Mouse (Mus musculus): ENCODE measurements around the gene Rere. TPM values are rescaled to one million over a fixed set of nuclear protein-coding genes. Genes with fewer than 3 reads are reported as not detected.
A peak's percentile ranks its signal among the peaks of the same experiment; 100 is the strongest.
"Not testable (repeated sequence)": the region's sequence is repeated elsewhere in the genome, so short reads cannot be mapped to it uniquely, and the experiment has no call there.

Rere gene
- total and polyA plus RNA-seq, 2 experiments from 2014 or later, result 25.9 to 32.9 TPM

DNA sequence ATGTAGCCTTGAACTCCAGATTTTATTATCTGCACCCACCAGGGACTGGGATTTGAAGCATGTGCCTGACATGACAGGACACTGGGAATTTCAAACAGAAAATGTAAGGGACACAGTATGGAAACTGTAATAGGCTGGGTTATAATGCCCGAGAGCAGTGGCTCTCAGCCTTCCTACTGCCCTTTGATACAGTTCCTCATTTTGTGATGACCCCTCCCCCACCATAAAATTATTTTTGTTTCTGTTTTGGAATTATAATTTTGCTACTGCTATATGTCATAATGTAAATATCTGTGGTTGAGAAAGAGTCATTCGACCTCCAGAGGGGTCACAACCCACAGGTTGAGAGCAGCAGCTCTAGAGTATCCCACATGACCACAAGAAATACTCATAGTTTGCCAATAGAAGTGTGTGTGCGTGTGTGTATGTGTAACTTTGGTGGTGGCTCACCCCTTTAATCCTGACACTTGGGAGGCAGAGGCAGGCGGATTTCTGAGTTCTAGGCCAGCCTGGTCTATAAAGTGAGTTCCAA is 312.9 kb downstream of the Rere start:
- no peak for TF ChIP-seq CTCF (IDR thresholded peaks at IDR 0.05; ENCODE audit: low read depth)
- Histone ChIP-seq H3K4me3 (ENCODE audit: low read length) (no peak overlapping the region), H3K36me3 (ENCODE audit: insufficient read depth, low read length) (no peaks in the 10 kb centered on the region), H3K4me2 (ENCODE audit: low read depth, low read length) (no peak overlapping the region), H3K9ac (replicated peaks; ENCODE audit: low read length) (no peak overlapping the region), H3K27ac (no peak overlapping the region), H3K9me3 (ENCODE audit: low read length) (no peaks in the 10 kb centered on the region), H3K27me3 (ENCODE audit: insufficient read depth, low read length) (no peaks in the 10 kb centered on the region), H3K4me1 (ENCODE audit: insufficient read depth, low read length) (peaks cover 16% of the 10 kb centered on the region)
- WGBS, result 94% methylated on average over 4 of the region's 4 CpGs
- ATAC-seq (no peak), DNase-seq (ENCODE audit: low spot score) (no peak)

DNA sequence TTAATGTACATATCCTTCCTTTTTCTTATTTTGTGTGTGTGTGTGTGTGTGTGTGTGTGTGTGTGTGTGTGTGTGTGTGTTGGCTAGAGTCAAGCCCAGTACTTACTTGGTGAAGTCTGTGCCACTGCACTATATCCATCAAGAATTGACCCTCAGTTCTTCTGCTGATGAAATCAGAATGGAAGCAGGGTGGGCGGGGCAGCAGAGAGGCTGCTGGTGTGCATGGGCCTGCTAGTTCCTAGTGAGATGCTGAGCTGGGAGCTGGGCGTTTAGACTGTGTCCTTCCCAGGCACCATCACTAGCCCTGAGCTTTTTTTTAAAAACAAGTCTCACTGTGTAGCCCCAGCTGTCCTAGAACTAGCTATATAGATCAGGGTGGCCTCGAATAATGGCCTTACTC is 313.6 kb downstream of the Rere start:
- Histone ChIP-seq H3K9me3 (ENCODE audit: low read length) (no peaks in the 10 kb centered on the region), H3K27me3 (ENCODE audit: insufficient read depth, low read length) (no peaks in the 10 kb centered on the region), H3K36me3 (ENCODE audit: insufficient read depth, low read length) (no peaks in the 10 kb centered on the region), H3K4me2 (ENCODE audit: low read depth, low read length) (no peak overlapping the region), H3K27ac (no peak overlapping the region), H3K4me1 (ENCODE audit: insufficient read depth, low read length) (peaks cover 16% of the 10 kb centered on the region), H3K4me3 (ENCODE audit: low read length) (no peak overlapping the region), H3K9ac (replicated peaks; ENCODE audit: low read length) (no peak overlapping the region)
- TF ChIP-seq CTCF (IDR thresholded peaks at IDR 0.05; ENCODE audit: low read depth), result no peak
- DNase-seq (ENCODE audit: low spot score) (no peak), ATAC-seq (no peak)
- WGBS, result 80% methylated on average over 3 of the region's 3 CpGs

DNA sequence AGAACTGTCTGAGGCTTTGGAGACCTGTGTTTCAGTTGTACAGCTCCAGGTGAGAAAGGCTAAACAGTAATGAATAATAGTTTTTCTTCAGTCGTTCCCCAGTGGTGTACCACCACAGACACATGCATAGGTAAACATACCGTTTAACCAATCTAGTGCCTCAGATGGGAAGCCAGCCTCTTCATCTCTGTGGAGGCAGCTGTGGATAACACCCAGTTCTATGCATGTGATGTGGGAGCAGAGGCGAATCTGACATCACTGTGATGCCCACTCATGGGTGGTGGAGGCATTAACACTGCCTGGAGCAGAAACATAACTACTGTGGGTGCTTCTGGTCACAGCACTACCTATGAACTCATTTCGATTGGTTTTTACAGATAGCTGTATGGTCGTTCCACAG is 314.5 kb downstream of the Rere start:
- peaks cover 9% of the 10 kb centered on the region for H3K4me1 ChIP-seq (ENCODE audit: insufficient read depth, low read length)
- H3K27me3 ChIP-seq (ENCODE audit: insufficient read depth, low read length), result no peaks in the 10 kb centered on the region
- H3K36me3 ChIP-seq (ENCODE audit: insufficient read depth, low read length), result no peaks in the 10 kb centered on the region
- no peak for DNase-seq (ENCODE audit: low spot score)
- no peak overlapping the region for H3K9ac ChIP-seq (replicated peaks; ENCODE audit: low read length)
- no peak for ATAC-seq
- no peaks in the 10 kb centered on the region for H3K9me3 ChIP-seq (ENCODE audit: low read length)
- H3K27ac ChIP-seq, result no peak overlapping the region; the same call in 1 of the 2 replicates
- no peak for TF ChIP-seq CTCF (IDR thresholded peaks at IDR 0.05; ENCODE audit: low read depth)
- no peak overlapping the region for H3K4me2 ChIP-seq (ENCODE audit: low read depth, low read length)
- 83% methylated on average over 5 of the region's 5 CpGs for WGBS
- H3K4me3 ChIP-seq (ENCODE audit: low read length), result no peak overlapping the region

GRCm38 (mm10) chr4:150598686-150599085 is 317.2 kb downstream of the Rere start:
- Histone ChIP-seq H3K27ac (peak overlapping the region; percentile 62), H3K36me3 (ENCODE audit: insufficient read depth, low read length) (no peaks in the 10 kb centered on the region), H3K4me2 (ENCODE audit: low read depth, low read length) (no peak overlapping the region), H3K9ac (replicated peaks; ENCODE audit: low read length) (no peak overlapping the region), H3K4me1 (ENCODE audit: insufficient read depth, low read length) (peaks cover 6% of the 10 kb centered on the region), H3K9me3 (ENCODE audit: low read length) (no peaks in the 10 kb centered on the region), H3K4me3 (ENCODE audit: low read length) (no peak overlapping the region), H3K27me3 (ENCODE audit: insufficient read depth, low read length) (no peaks in the 10 kb centered on the region)
- WGBS, result 45% methylated on average over 1 of the region's 1 CpGs
- no peak for TF ChIP-seq CTCF (IDR thresholded peaks at IDR 0.05; ENCODE audit: low read depth)
- DNase-seq (ENCODE audit: low spot score) (peak; percentile 77), ATAC-seq (peak; percentile 80)

DNA sequence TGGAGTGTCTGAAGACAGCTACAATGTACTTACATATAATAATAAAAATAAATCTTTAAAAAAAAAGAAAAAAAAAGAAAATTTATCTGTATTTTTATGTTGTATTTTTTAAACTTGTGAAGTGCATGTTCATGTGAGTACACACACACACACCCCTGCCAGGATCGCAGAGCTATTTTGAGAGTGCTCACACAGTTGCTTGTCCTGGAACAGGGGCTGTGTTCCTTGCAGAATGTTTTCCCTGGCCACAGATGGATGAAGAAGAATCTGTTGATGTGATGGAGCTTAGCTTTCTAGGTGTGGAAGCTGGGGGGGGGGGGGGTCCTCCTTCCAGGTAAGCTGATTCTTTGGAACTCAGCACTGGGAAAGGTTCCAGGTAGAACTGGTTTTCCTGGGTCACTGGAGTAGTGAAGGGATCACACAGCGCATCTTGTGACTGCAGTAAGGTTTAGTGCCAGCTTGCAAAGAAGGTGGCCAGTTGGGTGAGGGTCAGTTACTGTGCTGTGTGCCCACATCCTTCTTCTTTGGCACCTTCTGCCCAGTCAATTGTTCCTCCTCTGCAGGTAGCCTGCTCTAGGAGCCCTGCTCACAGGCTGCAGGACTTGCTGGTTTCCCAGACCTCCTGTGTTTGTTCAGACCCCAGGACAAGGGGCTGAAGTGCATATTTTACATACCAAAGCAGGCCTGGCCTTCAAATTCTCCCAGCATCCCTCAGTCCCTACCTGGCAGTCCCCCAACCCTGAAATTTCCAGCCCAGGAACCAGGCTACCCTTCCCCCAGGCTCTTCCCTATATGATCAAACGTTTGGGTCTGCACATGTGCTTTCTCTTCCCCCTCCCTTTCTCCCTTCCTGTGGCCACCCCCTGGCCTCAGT is 317.9 kb downstream of the Rere start:
- no peak for ATAC-seq
- H3K4me2 ChIP-seq (ENCODE audit: low read depth, low read length), result no peak overlapping the region
- H3K4me1 ChIP-seq (ENCODE audit: insufficient read depth, low read length), result peaks cover 6% of the 10 kb centered on the region

GRCm38 (mm10) chr4:150600503-150600902 is 319.1 kb downstream of the Rere start:
- 83% methylated on average over 2 of the region's 2 CpGs for WGBS
- H3K9ac ChIP-seq (replicated peaks; ENCODE audit: low read length); H3K9me3 ChIP-seq (ENCODE audit: low read length); H3K27ac ChIP-seq; ATAC-seq; H3K4me1 ChIP-seq (ENCODE audit: insufficient read depth, low read length); DNase-seq (ENCODE audit: low spot score); H3K27me3 ChIP-seq (ENCODE audit: insufficient read depth, low read length); H3K4me2 ChIP-seq (ENCODE audit: low read depth, low read length); H3K36me3 ChIP-seq (ENCODE audit: insufficient read depth, low read length); H3K4me3 ChIP-seq (ENCODE audit: low read length): not testable (repeated sequence)

More for the DNA sequence above, 317.9 kb downstream of the Rere start:
- 60% methylated on average over 3 of the region's 3 CpGs for WGBS
- no peak for DNase-seq (ENCODE audit: low spot score)
- H3K27ac ChIP-seq, result peak overlapping the region; percentile 8; the same call in 1 of the 2 replicates
- no peak for TF ChIP-seq CTCF (IDR thresholded peaks at IDR 0.05; ENCODE audit: low read depth)
- H3K27me3 ChIP-seq (ENCODE audit: insufficient read depth, low read length), result no peaks in the 10 kb centered on the region
- H3K9me3 ChIP-seq (ENCODE audit: low read length), result no peaks in the 10 kb centered on the region
- no peak overlapping the region for H3K9ac ChIP-seq (replicated peaks; ENCODE audit: low read length)
- H3K36me3 ChIP-seq (ENCODE audit: insufficient read depth, low read length), result no peaks in the 10 kb centered on the region
- H3K4me3 ChIP-seq (ENCODE audit: low read length), result no peak overlapping the region

DNA sequence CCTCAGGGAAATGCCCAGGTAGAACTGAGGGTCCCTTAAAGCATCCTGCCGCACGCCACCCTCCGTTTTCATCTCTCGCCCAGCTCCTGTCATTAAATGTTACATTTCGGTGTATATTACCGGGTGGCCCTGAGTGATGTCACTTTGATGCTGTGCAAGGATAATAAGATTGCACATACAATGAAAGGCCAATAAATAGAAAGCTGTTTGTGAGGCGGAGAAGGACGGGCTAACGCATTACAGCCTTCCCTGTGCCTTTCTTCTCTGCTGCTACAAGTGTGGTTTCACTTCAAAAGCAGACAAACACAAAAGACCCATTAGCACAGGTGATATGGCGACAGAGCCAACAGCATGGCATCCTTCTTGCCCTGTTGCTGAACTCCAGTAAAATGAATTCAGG is 320.0 kb downstream of the Rere start:
- Histone ChIP-seq H3K36me3 (ENCODE audit: insufficient read depth, low read length) (no peaks in the 10 kb centered on the region), H3K9me3 (ENCODE audit: low read length) (no peaks in the 10 kb centered on the region), H3K4me1 (ENCODE audit: insufficient read depth, low read length) (peaks cover 15% of the 10 kb centered on the region), H3K4me2 (ENCODE audit: low read depth, low read length) (no peak overlapping the region), H3K27me3 (ENCODE audit: insufficient read depth, low read length) (no peaks in the 10 kb centered on the region), H3K4me3 (ENCODE audit: low read length) (no peak overlapping the region), H3K9ac (replicated peaks; ENCODE audit: low read length) (no peak overlapping the region), H3K27ac (peak overlapping the region; percentile 5; the same call in 1 of the 2 replicates)
- no peak for TF ChIP-seq CTCF (IDR thresholded peaks at IDR 0.05; ENCODE audit: low read depth)
- 68% methylated on average over 10 of the region's 10 CpGs for WGBS
- ATAC-seq (no peak), DNase-seq (ENCODE audit: low spot score) (no peak)
